Mouse (Mus musculus) heart, postnatal 4 days (tissue): Measurements from ENCODE around the gene Gm15091. TPM values are rescaled to one million over a fixed set of nuclear protein-coding genes. Genes with fewer than 3 reads are reported as not detected.
"Not testable (repeated sequence)": the region's sequence is repeated elsewhere in the genome, so short reads cannot be mapped to it uniquely, and the experiment has no call there.

Experiments
- DNase-seq: peaks from one replicate; pipeline ENCODE4 v3.0.0; 2021
- total RNA-seq, 2 experiments: library from RNA; stranded (reverse); gene quantifications; 2 replicates each; pipeline ENCODE4 v1.2.3; 2021

Gene Gm15091
- not detected for total RNA-seq

- DNase-seq, result not testable (repeated sequence)
These were observed at the start of gene Gm15091 for GRCm38 (mm10) chrX:149941355-149941754. Gene Gm15091, plus strand, starts transcription at chrX:149941655.

Other genes starting within 250 kb of the Gm15091 start
- gene Gm15097, start 157.2 kb upstream of the Gm15091 start, total RNA-seq, result not detected